ENCODE assay signal across 30 mouse cellular contexts in genomic region chr5:130329889-130330288, GRCm38 (mm10). TPM values are rescaled to one million over a fixed set of nuclear protein-coding genes. Genes with fewer than 3 reads are reported as not detected.
"Had no signal": no experiment of that assay in that cellular context is flagged by ENCODE, and none has a peak within 500 bp of the region (broad histone marks: within the 10 kb centered on the region; RNA-seq: fewer than 3 reads in every experiment).

No protein-coding gene starts in this region.

- H3K4me1 ChIP-seq: limb, embryonic 12.5 days; liver, embryonic 13.5 days; midbrain, embryonic 10.5 days had no signal

- H3K4me2 ChIP-seq: limb, embryonic 12.5 days; limb, embryonic 15.5 days; liver, embryonic 13.5 days; midbrain, embryonic 15.5 days; neural tube, embryonic 13.5 days had no signal

- H3K27ac ChIP-seq: kidney, postnatal 0 days; layer of hippocampus, adult 2 months; limb, embryonic 12.5 days; limb, embryonic 15.5 days; liver, embryonic 13.5 days; midbrain, embryonic 10.5 days; midbrain, embryonic 15.5 days; stomach, postnatal 0 days had no signal

- H3K27me3 ChIP-seq: limb, embryonic 12.5 days; limb, embryonic 15.5 days; liver, embryonic 13.5 days; megakaryocyte, embryonic 14.5 days; midbrain, embryonic 15.5 days; neural tube, embryonic 13.5 days had no signal

- H3K36me3 ChIP-seq: midbrain, embryonic 15.5 days had no signal

- DNase-seq: kidney, adult 2 months; kidney, postnatal 25 days; layer of hippocampus, adult 9-11 months; left cerebral cortex, postnatal 4 days; liver, embryonic 13.5 days; lung, adult 2 months; lung, postnatal 14 days; lung, postnatal 4 days; retina, postnatal 1 day; thymus, adult 2 months; thymus, postnatal 14 days; thymus, postnatal 4 days had no signal

- H3K9me3 ChIP-seq: limb, embryonic 15.5 days; liver, embryonic 13.5 days; midbrain, embryonic 10.5 days; midbrain, embryonic 15.5 days; neural tube, embryonic 13.5 days had no signal

- H3K4me3 ChIP-seq: layer of hippocampus, adult 2 months; limb, embryonic 12.5 days; limb, embryonic 15.5 days; liver, embryonic 13.5 days; megakaryocyte, embryonic 14.5 days; midbrain, embryonic 10.5 days; midbrain, embryonic 15.5 days; neural tube, embryonic 13.5 days had no signal

- ATAC-seq: intestine, postnatal 0 days; midbrain, embryonic 15.5 days had no signal

- H3K9ac ChIP-seq: limb, embryonic 12.5 days; limb, embryonic 15.5 days; liver, embryonic 13.5 days; midbrain, embryonic 15.5 days; neural tube, embryonic 13.5 days had no signal

RNA-seq across cellular contexts. Expression of gene Caln1, which starts 39.4 kb away (rescaled TPM):
- total RNA-seq: neutrophil, adult 5-6 weeks had no signal
- polyA plus RNA-seq: liver, embryonic 13.5 days; liver, embryonic 16.5 days; lung, adult 2 months; lung, embryonic 16.5 days; small intestine, adult 2 months; spleen, adult 2 months; stomach, embryonic 14.5 days had no signal

RNA-seq across cellular contexts. Expression of gene A330070K13Rik, which starts 54.5 kb away (rescaled TPM):
- total RNA-seq: left cerebral cortex, postnatal 4 days; neutrophil, adult 5-6 weeks had no signal
- polyA plus RNA-seq: intestine, postnatal 0 days; kidney, adult 2 months; kidney, embryonic 14.5 days; kidney, postnatal 0 days; large intestine, adult 2 months; limb, embryonic 12.5 days; limb, embryonic 15.5 days; liver, embryonic 13.5 days; liver, embryonic 16.5 days; lung, adult 2 months; lung, embryonic 16.5 days; midbrain, embryonic 10.5 days; midbrain, embryonic 15.5 days; neural tube, embryonic 13.5 days; small intestine, adult 2 months; spleen, adult 2 months; stomach, embryonic 14.5 days; stomach, postnatal 0 days; thymus, adult 2 months had no signal
